Mouse (Mus musculus): ENCODE results near the gene Rab3b. TPM values are rescaled to one million over a fixed set of nuclear protein-coding genes. Genes with fewer than 3 reads are reported as not detected.

Rab3b gene
- polyA plus RNA-seq, 1 experiment from 2014 or later = 90.5 TPM

DNA sequence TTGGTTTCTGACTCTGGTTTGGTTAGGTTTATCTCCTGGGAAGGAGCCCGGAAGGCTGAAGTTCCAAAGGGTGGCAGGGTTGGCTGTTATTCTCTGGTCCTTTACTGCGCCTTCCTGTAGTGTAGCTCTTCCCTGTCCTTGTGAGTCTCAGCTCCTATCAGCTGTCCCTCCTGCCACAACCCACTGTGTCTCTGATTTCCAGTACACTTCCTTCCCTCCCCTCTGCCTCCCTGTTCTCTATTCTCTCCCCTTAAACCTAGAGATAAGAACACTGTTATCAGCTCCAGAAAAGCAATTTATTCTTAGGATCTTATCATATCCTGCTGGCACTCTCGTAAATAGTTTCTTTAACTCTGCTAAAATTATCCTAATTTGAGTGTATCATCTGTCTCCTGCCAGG is 90.7 kb downstream of the Rab3b start:
- Histone ChIP-seq H3K9ac (replicated peaks) (no peak overlapping the region), H3K36me3 (no peaks in the 10 kb centered on the region), H3K4me1 (no peaks in the 10 kb centered on the region), H3K27ac (replicated peaks) (no peak overlapping the region), H3K4me3 (no peak overlapping the region), H3K27me3 (no peaks in the 10 kb centered on the region), H3K9me3 (no peaks in the 10 kb centered on the region), H3K4me2 (replicated peaks) (no peak overlapping the region)
- no peak for ATAC-seq (replicated peaks)
- 90% methylated on average over 3 of the region's 3 CpGs for WGBS

DNA sequence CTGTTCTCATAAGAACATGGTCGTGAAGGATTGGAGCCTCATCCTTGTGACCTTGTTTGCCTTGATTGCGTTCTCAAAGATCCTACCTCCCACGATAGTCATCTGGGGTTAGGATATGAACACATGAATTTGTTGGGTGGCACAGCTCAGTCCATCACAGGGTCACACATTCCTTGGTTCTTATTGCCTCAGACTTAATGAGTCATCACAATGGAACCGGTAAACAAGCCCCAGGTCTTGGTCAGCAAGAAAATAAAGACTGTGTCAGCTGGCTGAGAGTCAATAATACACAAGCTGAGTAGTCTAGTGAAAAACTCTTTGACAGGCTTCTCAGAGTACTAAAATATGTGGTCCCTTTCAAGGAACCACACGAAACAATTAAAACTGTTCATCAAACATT is 92.2 kb downstream of the Rab3b start:
- H3K27ac ChIP-seq (replicated peaks) = no peak overlapping the region
- H3K4me3 ChIP-seq = no peak overlapping the region
- H3K4me1 ChIP-seq = no peaks in the 10 kb centered on the region
- 86% methylated on average over 5 of the region's 5 CpGs for WGBS
- no peak overlapping the region for H3K9ac ChIP-seq (replicated peaks)
- no peaks in the 10 kb centered on the region for H3K9me3 ChIP-seq
- no peak overlapping the region for H3K4me2 ChIP-seq (replicated peaks)
- no peaks in the 10 kb centered on the region for H3K27me3 ChIP-seq
- H3K36me3 ChIP-seq = no peaks in the 10 kb centered on the region
- no peak for ATAC-seq (replicated peaks)

DNA sequence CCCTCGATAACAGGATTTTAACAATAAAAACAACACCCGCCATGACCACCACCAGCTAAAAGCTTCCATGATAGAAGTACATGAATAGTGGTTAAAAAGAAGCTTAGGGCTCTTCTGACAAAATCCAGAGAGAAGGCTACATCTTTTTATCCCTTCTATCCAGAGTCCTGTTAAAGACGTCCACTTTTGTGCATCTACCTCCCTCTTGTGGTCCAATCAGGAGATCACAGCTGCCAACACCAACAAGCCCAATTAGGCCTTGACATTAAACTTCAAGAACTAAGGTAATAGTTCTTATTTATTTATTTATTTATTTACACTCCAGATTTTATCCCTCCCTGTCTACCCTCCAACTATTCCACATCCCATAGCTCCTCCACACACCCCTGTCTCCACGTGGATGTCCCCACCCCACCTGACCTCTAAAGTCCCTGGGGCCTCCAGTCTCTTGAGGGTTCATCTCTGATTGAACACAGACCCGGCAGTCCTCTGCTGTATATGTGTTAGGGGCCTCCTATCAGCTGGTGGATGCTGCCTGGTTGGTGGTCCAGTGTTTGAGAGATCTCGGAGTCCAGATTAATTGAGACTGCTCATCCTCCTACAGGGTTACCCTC is 97.7 kb downstream of the Rab3b start:
- H3K27me3 ChIP-seq = no peaks in the 10 kb centered on the region
- H3K27ac ChIP-seq (replicated peaks) = no peak overlapping the region
- H3K9me3 ChIP-seq = no peaks in the 10 kb centered on the region
- no peak overlapping the region for H3K9ac ChIP-seq (replicated peaks)
- H3K4me3 ChIP-seq = no peak overlapping the region
- H3K36me3 ChIP-seq = no peaks in the 10 kb centered on the region
- 43% methylated on average over 6 of the region's 6 CpGs for WGBS
- H3K4me2 ChIP-seq (replicated peaks) = no peak overlapping the region
- no peak; the same call in 1 of the 2 replicates for ATAC-seq (replicated peaks)
- no peaks in the 10 kb centered on the region for H3K4me1 ChIP-seq

DNA sequence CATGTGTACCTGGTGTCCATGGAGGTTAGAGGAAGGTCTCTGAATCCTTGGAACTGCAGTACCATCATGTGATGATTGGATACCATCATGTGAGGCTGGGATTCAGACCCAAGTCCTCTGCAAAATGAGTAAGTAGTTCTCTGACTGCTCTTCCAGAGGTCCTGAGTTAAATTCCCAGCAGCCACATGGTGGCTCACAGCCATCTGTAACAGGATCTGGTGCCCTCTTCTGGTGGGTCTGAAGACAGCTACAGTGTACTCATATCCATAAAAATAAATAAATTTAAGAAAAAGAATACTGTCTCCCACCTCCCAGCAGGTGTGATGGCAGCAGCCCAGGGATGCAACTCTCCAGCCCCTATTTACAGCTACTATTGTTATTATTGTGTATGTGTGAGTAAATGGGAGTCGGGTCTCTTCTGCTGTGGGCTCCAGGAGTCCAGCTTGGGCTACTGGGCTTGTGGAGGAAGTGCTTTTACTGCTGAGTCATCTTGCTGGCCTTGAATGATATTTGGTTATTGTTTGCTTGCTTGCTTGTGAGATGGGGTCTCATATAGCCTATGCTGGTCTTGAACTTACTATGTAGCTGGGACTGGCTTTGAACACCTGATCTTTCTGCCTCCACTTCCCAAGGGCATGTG is 108.1 kb downstream of the Rab3b start:
- no peak for ATAC-seq (replicated peaks)
- no peak overlapping the region for H3K4me3 ChIP-seq
- H3K4me1 ChIP-seq = no peaks in the 10 kb centered on the region
- H3K9me3 ChIP-seq = no peaks in the 10 kb centered on the region
- H3K36me3 ChIP-seq = no peaks in the 10 kb centered on the region
- H3K27ac ChIP-seq (replicated peaks) = no peak overlapping the region
- no peak overlapping the region for H3K4me2 ChIP-seq (replicated peaks)
- H3K9ac ChIP-seq (replicated peaks) = no peak overlapping the region
- H3K27me3 ChIP-seq = no peaks in the 10 kb centered on the region
- WGBS = 88% methylated on average over 1 of the region's 1 CpGs

DNA sequence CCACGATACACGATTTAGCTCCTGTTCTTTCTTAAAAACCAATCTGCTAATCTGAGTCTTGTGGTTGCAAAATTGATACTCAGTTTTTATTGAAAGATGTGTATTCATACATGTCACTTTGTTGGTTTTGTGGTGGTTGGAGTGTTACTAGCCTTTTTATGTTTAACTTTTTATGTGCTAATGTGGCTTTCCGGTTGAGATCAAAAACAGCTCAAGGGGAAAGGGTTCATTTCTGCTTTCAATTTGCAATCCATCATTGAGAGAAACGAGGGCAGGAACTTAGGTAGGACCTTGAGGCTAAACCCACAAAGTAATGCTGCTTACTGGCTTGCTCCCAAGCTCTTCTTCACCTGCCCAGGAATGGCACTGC is 108.6 kb downstream of the Rab3b start:
- Histone ChIP-seq H3K9me3 (no peaks in the 10 kb centered on the region), H3K4me3 (no peak overlapping the region), H3K9ac (replicated peaks) (no peak overlapping the region), H3K4me2 (replicated peaks) (no peak overlapping the region), H3K4me1 (no peaks in the 10 kb centered on the region), H3K27me3 (no peaks in the 10 kb centered on the region), H3K36me3 (no peaks in the 10 kb centered on the region), H3K27ac (replicated peaks) (no peak overlapping the region)
- WGBS = 70% methylated on average over 4 of the region's 4 CpGs
- no peak for ATAC-seq (replicated peaks)

DNA sequence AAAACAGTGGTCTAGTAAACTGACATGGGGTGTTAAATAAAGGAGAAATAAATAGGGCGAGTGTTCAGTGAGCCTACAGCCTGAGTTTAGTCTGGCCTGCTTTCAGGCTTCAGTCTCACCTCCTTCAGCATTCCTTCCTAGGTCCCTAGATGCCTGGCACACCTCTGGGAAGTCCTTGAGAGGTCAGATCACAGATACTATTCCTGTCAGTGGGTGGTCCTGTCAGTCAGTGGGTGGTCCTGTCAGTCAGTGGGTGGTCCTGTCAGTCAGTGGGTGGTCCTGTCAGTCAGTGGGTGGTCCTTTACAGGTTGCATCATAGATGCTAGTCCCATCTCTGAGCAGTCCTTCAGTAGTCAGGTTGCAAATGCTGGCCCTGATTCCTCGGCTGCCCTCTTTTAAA is 110.6 kb downstream of the Rab3b start:
- Histone ChIP-seq H3K4me3 (no peak overlapping the region), H3K36me3 (no peaks in the 10 kb centered on the region), H3K27me3 (no peaks in the 10 kb centered on the region), H3K4me2 (replicated peaks) (no peak overlapping the region), H3K9me3 (no peaks in the 10 kb centered on the region), H3K27ac (replicated peaks) (no peak overlapping the region), H3K9ac (replicated peaks) (no peak overlapping the region), H3K4me1 (no peaks in the 10 kb centered on the region)
- no peak for ATAC-seq (replicated peaks)
- 62% methylated on average over 2 of the region's 2 CpGs for WGBS

DNA sequence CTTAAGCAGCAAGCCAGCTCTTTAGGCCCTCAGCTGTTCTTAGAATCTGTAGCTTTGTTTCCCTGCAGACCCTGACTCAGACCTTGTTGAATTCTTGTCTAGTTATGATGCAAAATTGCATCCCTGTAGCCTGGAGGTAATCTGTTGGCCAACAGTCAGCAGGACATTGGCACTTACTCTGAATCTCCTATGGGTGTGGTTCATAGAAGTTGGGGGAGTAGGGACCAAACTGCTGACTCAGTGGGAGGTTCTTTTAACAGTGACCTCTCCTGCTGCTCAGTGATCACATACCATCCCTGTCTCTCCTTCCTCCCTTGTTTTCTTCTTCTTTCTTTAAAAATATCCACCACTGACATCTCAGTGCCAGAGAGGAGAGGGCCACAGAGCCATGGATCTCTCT is 111.2 kb downstream of the Rab3b start:
- Histone ChIP-seq H3K36me3 (no peaks in the 10 kb centered on the region), H3K4me1 (no peaks in the 10 kb centered on the region), H3K4me2 (replicated peaks) (no peak overlapping the region), H3K27ac (replicated peaks) (no peak overlapping the region), H3K4me3 (no peak overlapping the region), H3K27me3 (no peaks in the 10 kb centered on the region), H3K9me3 (no peaks in the 10 kb centered on the region), H3K9ac (replicated peaks) (no peak overlapping the region)
- no peak for ATAC-seq (replicated peaks)

DNA sequence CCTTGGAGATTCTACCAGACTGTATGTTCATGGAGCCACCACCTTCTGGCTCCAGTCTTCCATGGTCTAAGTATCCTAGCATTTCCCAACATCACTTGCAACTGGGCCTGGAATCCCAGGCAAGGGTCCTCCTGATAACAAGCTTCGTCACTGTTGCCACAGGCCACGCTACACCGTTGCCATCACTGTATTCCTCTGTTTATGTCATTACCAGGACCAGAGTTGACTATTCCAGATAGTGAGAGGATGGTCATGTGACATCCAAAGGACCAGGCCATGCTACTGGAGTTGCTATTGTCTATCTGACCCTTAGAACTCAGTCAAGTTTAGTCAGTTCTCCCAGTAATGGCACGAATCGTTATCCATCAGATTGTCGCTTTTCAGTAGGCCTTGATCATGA is 111.7 kb downstream of the Rab3b start:
- Histone ChIP-seq H3K9ac (replicated peaks) (no peak overlapping the region), H3K27me3 (no peaks in the 10 kb centered on the region), H3K27ac (replicated peaks) (no peak overlapping the region), H3K4me1 (no peaks in the 10 kb centered on the region), H3K4me2 (replicated peaks) (no peak overlapping the region), H3K4me3 (no peak overlapping the region), H3K9me3 (no peaks in the 10 kb centered on the region), H3K36me3 (no peaks in the 10 kb centered on the region)
- 88% methylated on average over 6 of the region's 6 CpGs for WGBS
- no peak for ATAC-seq (replicated peaks)

DNA sequence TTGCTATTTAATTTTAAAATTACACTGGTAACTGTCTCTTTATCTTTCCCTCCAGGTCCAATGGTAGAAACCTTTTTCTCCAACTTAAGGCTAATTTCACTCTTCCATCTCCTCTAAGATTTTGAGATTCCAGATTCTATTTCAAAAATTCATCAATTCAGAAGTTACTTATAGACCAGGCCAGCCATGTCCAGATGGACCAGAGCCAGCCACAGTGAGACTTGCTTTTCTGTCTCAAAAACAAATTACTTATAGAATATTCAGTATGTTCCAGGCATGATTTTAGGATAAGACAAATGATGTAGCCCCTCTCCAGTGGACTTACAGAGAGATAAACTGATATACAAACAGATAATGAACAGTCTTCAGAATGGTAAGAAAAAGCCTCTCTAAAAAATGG is 112.9 kb downstream of the Rab3b start:
- H3K9ac ChIP-seq (replicated peaks) = no peak overlapping the region
- no peaks in the 10 kb centered on the region for H3K9me3 ChIP-seq
- no peak overlapping the region for H3K4me3 ChIP-seq
- no peaks in the 10 kb centered on the region for H3K36me3 ChIP-seq
- no peak overlapping the region for H3K4me2 ChIP-seq (replicated peaks)
- no peak overlapping the region for H3K27ac ChIP-seq (replicated peaks)
- no peak for ATAC-seq (replicated peaks)
- H3K4me1 ChIP-seq = no peaks in the 10 kb centered on the region
- H3K27me3 ChIP-seq = 0 out of 2 replicates have a peak, but pooled peaks cover 2% of the 10 kb centered on the region

Other genes starting within 250 kb of the Rab3b start
- 2.0 and 2.1 TPM in 2 replicates for gene 3110021N24Rik, start 159.4 kb upstream of the Rab3b start, polyA plus RNA-seq (2015; fragmentation: Nextera tagmentation; extraction: Ambion mirVana)
- gene Zfyve9, start 98.3 kb upstream of the Rab3b start, polyA plus RNA-seq (2015; fragmentation: Nextera tagmentation; extraction: Ambion mirVana) = 6.1 and 6.6 TPM in 2 replicates
- 224 and 233 TPM in 2 replicates for gene Btf3l4, start 45.4 kb upstream of the Rab3b start, polyA plus RNA-seq (2015; fragmentation: Nextera tagmentation; extraction: Ambion mirVana)
- gene Txndc12, start 44.5 kb upstream of the Rab3b start, polyA plus RNA-seq (2015; fragmentation: Nextera tagmentation; extraction: Ambion mirVana) = 86.6 and 90.0 TPM in 2 replicates
- gene Kti12, start 31.3 kb upstream of the Rab3b start, polyA plus RNA-seq (2015; fragmentation: Nextera tagmentation; extraction: Ambion mirVana) = 33.2 and 33.9 TPM in 2 replicates
- gene A730015C16Rik, start 30.4 kb upstream of the Rab3b start, polyA plus RNA-seq (2015; fragmentation: Nextera tagmentation; extraction: Ambion mirVana) = 1.2 and 2.2 TPM in 2 replicates
- 78.0 and 83.4 TPM in 2 replicates for gene Nrd1, start 121.6 kb downstream of the Rab3b start, polyA plus RNA-seq (2015; fragmentation: Nextera tagmentation; extraction: Ambion mirVana)

Data from forebrain, embryonic 15.5 days (tissue).